Mouse (Mus musculus): ENCODE measurements around the gene Aspm.

- TF ChIP-seq GATA1 (IDR thresholded peaks at IDR 0.05; ENCODE audit: borderline replicate concordance, low read length) (no peak), CTCF (IDR thresholded peaks at IDR 0.05; ENCODE audit: low read depth, low read length) (no peak), TAL1 (conservative IDR thresholded peaks at IDR 0.05; ENCODE audit: low read depth, low read length) (no peak), POLR2AphosphoS5 (IDR thresholded peaks at IDR 0.05; ENCODE audit: insufficient replicate concordance, low read depth, low read length) (no peak)
Observed at GRCm38 (mm10) chr1:139438373-139438772, 16.2 kb upstream of the Aspm start.

Data from G1E (cell line).